Mouse (Mus musculus) limb, embryonic 14.5 days (tissue): ENCODE measurements around the gene Rasal1. TPM values are rescaled to one million over a fixed set of nuclear protein-coding genes. Genes with fewer than 3 reads are reported as not detected.

Experiments
- ATAC-seq: fragments of 200-750 bp; cut with Nextera tagmentation; 2 replicates; pipeline ENCODE4 v1.8.0; 2017; ENCODE audit warnings: low read depth, moderate number of reproducible peaks, moderate TSS enrichment; ENCODE audit not compliant: low FRiP score
- DNase-seq: peaks from one replicate; pipeline ENCODE4 v3.0.0-alpha.2; 2015; ENCODE audit warnings: low spot score
- H3K27ac ChIP-seq: fragments of 300-500 bp; sonication (generic); replicated peaks from 2 replicates; pipeline ENCODE4 v1.5.1; 2014; ENCODE audit warnings: low read depth, mild to moderate bottlenecking, low read length, moderate library complexity, mixed read lengths
- H3K27me3 ChIP-seq: fragments of 300-500 bp; sonication (generic); 2 replicates; pipeline ENCODE4 v1.6.1; 2014; ENCODE audit warnings: low read length, mixed read lengths; ENCODE audit not compliant: control insufficient read depth, insufficient read depth
- H3K36me3 ChIP-seq: fragments of 300-500 bp; sonication (generic); 2 replicates; pipeline ENCODE4 v1.6.1; 2014; ENCODE audit warnings: mild to moderate bottlenecking, low read length, moderate library complexity, mixed read lengths; ENCODE audit not compliant: control insufficient read depth, insufficient read depth
- H3K4me1 ChIP-seq: fragments of 300-500 bp; sonication (generic); 2 replicates; pipeline ENCODE4 v1.6.1; 2014; ENCODE audit warnings: antibody characterized with exemption, low read length, mixed read lengths; ENCODE audit not compliant: control insufficient read depth, insufficient read depth
- H3K4me2 ChIP-seq: fragments of 300-500 bp; sonication (generic); replicated peaks from 2 replicates; pipeline ENCODE4 v1.6.1; 2014; ENCODE audit warnings: low read depth, mild to moderate bottlenecking, low read length, moderate library complexity; ENCODE audit not compliant: severe bottlenecking
- H3K4me3 ChIP-seq: fragments of 300-500 bp; sonication (generic); replicated peaks from 2 replicates; pipeline ENCODE4 v1.5.1; 2014; ENCODE audit warnings: low read length
- H3K9ac ChIP-seq: fragments of 300-500 bp; sonication (generic); 2 replicates; pipeline ENCODE4 v1.6.1; 2014; ENCODE audit warnings: mild to moderate bottlenecking, low read depth, low read length, moderate library complexity; ENCODE audit not compliant: severe bottlenecking
- H3K9me3 ChIP-seq: fragments of 300-500 bp; sonication (generic); 2 replicates; pipeline ENCODE4 v1.6.1; 2016; ENCODE audit warnings: low read length; ENCODE audit not compliant: control insufficient read depth
- POLR2A ChIP-seq: fragments of 200-500 bp; IDR thresholded peaks from 2 replicates; pipeline ENCODE4 v1.8.0; 2012; ENCODE audit warnings: inconsistent platforms, mild to moderate bottlenecking, moderate library complexity, borderline replicate concordance; ENCODE audit not compliant: insufficient read depth, insufficient read length; ENCODE audit errors: extremely low read depth
- WGBS: fragments of 180-500 bp; shearing (Covaris S2); extraction: QIAGEN DNeasy Blood & Tissue Kit; methylation state at CpG from one replicate; pipeline ENCODE4 v1.1.7; 2014; 5-methylcytosine and 5-hydroxymethylcytosine counted together
- polyA plus RNA-seq, 2 experiments: library from polyadenylated mRNA; depleted of rRNA in 1 of 2; stranded (reverse) in 1 of 2; unstranded in 1 of 2; fragments of >200 nt; fragmentation: Nextera tagmentation in 1 of 2; extraction: Ambion mirVana in 1 of 2; gene quantifications; 2 replicates each; pipeline versions ENCODE4 v1.2.1 to v1.2.3; 2012 to 2014

Rasal1 gene
- polyA plus RNA-seq, 2 experiments = 0.19 to 1.0 TPM

GRCm38 (mm10) chr5:120635633-120636032 is 13.0 kb upstream of the Rasal1 start:
- no peaks in the 10 kb centered on the region for H3K4me1 ChIP-seq
- H3K9me3 ChIP-seq = peaks cover 6% of the 10 kb centered on the region; the same call in 1 of the 2 replicates
- WGBS = 71% methylated on average over 5 of the region's 5 CpGs
- H3K4me3 ChIP-seq = no peak overlapping the region
- H3K27me3 ChIP-seq = peaks cover 1% of the 10 kb centered on the region; the same call in 1 of the 2 replicates
- DNase-seq (no peak), ATAC-seq (no peak)
- no peak overlapping the region for H3K9ac ChIP-seq
- no peaks in the 10 kb centered on the region for H3K36me3 ChIP-seq
- no peak for TF ChIP-seq POLR2A
- H3K27ac ChIP-seq = no peak overlapping the region
- no peak overlapping the region for H3K4me2 ChIP-seq

- no peaks in the 10 kb centered on the region for H3K4me1 ChIP-seq
- TF ChIP-seq POLR2A = no peak
- WGBS = 89% methylated on average over 7 of the region's 7 CpGs
- H3K4me2 ChIP-seq = no peak overlapping the region
- DNase-seq (no peak), ATAC-seq (no peak)
- no peak overlapping the region for H3K9ac ChIP-seq
- no peak overlapping the region for H3K4me3 ChIP-seq
- no peaks in the 10 kb centered on the region for H3K27me3 ChIP-seq
- no peak overlapping the region for H3K27ac ChIP-seq
- no peaks in the 10 kb centered on the region for H3K9me3 ChIP-seq
- no peaks in the 10 kb centered on the region for H3K36me3 ChIP-seq
Observed at GRCm38 (mm10) chr5:120640094-120640493, 8.5 kb upstream of the Rasal1 start.

GRCm38 (mm10) chr5:120643365-120644085 is 5.1 kb upstream of the Rasal1 start:
- no peak overlapping the region for H3K27ac ChIP-seq
- ATAC-seq = no peak
- H3K9ac ChIP-seq = no peak overlapping the region
- no peak for DNase-seq
- H3K4me2 ChIP-seq = no peak overlapping the region
- no peaks in the 10 kb centered on the region for H3K36me3 ChIP-seq
- no peak overlapping the region for H3K4me3 ChIP-seq
- TF ChIP-seq POLR2A = no peak
- H3K27me3 ChIP-seq = peaks cover 14% of the 10 kb centered on the region
- H3K9me3 ChIP-seq = no peaks in the 10 kb centered on the region
- 68% methylated on average over 14 of the region's 14 CpGs for WGBS
- H3K4me1 ChIP-seq = peaks cover under 1% of the 10 kb centered on the region; the same call in 1 of the 2 replicates

- Histone ChIP-seq H3K4me2 (no peak overlapping the region), H3K9ac (no peak overlapping the region), H3K27ac (no peak overlapping the region), H3K36me3 (no peaks in the 10 kb centered on the region), H3K9me3 (no peaks in the 10 kb centered on the region), H3K4me3 (no peak overlapping the region), H3K27me3 (peaks cover 21% of the 10 kb centered on the region), H3K4me1 (peaks cover 3% of the 10 kb centered on the region; the same call in 1 of the 2 replicates)
- WGBS = 73% methylated on average over 3 of the region's 3 CpGs
- DNase-seq (no peak), ATAC-seq (no peak)
- TF ChIP-seq POLR2A = no peak
Observed at GRCm38 (mm10) chr5:120644227-120644626, 4.4 kb upstream of the Rasal1 start.

GRCm38 (mm10) chr5:120645851-120646250 is 2.8 kb upstream of the Rasal1 start:
- H3K4me3 ChIP-seq = no peak overlapping the region
- WGBS = 52% methylated on average over 6 of the region's 6 CpGs
- H3K4me1 ChIP-seq = peaks cover 3% of the 10 kb centered on the region; the same call in 1 of the 2 replicates
- ATAC-seq = no peak
- H3K9me3 ChIP-seq = no peaks in the 10 kb centered on the region
- no peak overlapping the region for H3K27ac ChIP-seq
- no peak overlapping the region for H3K9ac ChIP-seq
- peaks cover 36% of the 10 kb centered on the region for H3K27me3 ChIP-seq
- no peaks in the 10 kb centered on the region for H3K36me3 ChIP-seq
- TF ChIP-seq POLR2A = no peak
- H3K4me2 ChIP-seq = no peak overlapping the region
- DNase-seq = no peak

GRCm38 (mm10) chr5:120647361-120647760 is 1.3 kb upstream of the Rasal1 start:
- Histone ChIP-seq H3K27me3 (peaks cover 39% of the 10 kb centered on the region), H3K4me1 (peaks cover 3% of the 10 kb centered on the region; the same call in 1 of the 2 replicates), H3K27ac (no peak overlapping the region), H3K4me3 (no peak overlapping the region), H3K4me2 (no peak overlapping the region), H3K9me3 (no peaks in the 10 kb centered on the region), H3K9ac (no peak overlapping the region), H3K36me3 (no peaks in the 10 kb centered on the region)
- DNase-seq (no peak), ATAC-seq (no peak)
- no peak for TF ChIP-seq POLR2A
- 69% methylated on average over 4 of the region's 4 CpGs for WGBS
